Mouse (Mus musculus): ENCODE measurements at regions not wholly inside any gene's neighbourhood (a gene's known extent, or its start where the extent isn't known, plus 50 kb on each side); places are given as distances from the start of the nearest gene placed in this dataset.
A peak's percentile ranks its signal among the peaks of the same experiment; 100 is the strongest.

- no peaks in the 10 kb centered on the region for H3K4me1 ChIP-seq (replicated peaks)
- H3K4me2 ChIP-seq, result no peak overlapping the region
- H3K36me3 ChIP-seq, result no peaks in the 10 kb centered on the region
- 0 out of 2 replicates have a peak, but pooled peaks cover under 1% of the 10 kb centered on the region for H3K9me3 ChIP-seq
- 91% methylated on average over 6 of the region's 6 CpGs for WGBS
- no peak for ATAC-seq (ENCODE audit: insufficient number of reproducible peaks, insufficient read depth, low FRiP score, low TSS enrichment, low read depth)
- no peak overlapping the region for H3K4me3 ChIP-seq (replicated peaks)
- no peak overlapping the region for H3K9ac ChIP-seq (replicated peaks)
- H3K27me3 ChIP-seq, result no peaks in the 10 kb centered on the region
- H3K27ac ChIP-seq, result no peak overlapping the region
Measured at GRCm38 (mm10) chr3:52703751-52704150, 313.3 kb downstream of the Cog6 start.

- Histone ChIP-seq H3K36me3 (no peaks in the 10 kb centered on the region), H3K27ac (no peak overlapping the region), H3K27me3 (no peaks in the 10 kb centered on the region), H3K9ac (replicated peaks) (no peak overlapping the region), H3K9me3 (peaks cover 8% of the 10 kb centered on the region; the same call in 1 of the 2 replicates), H3K4me2 (no peak overlapping the region), H3K4me1 (replicated peaks) (no peaks in the 10 kb centered on the region), H3K4me3 (replicated peaks) (no peak overlapping the region)
- 81% methylated on average over 4 of the region's 4 CpGs for WGBS
- no peak for ATAC-seq (ENCODE audit: insufficient number of reproducible peaks, insufficient read depth, low FRiP score, low TSS enrichment, low read depth)
Measured at GRCm38 (mm10) chr3:52702962-52703361, 314.1 kb downstream of the Cog6 start.

- WGBS, result 71% methylated on average over 3 of the region's 3 CpGs
- Histone ChIP-seq H3K4me2 (no peak overlapping the region), H3K9ac (replicated peaks) (no peak overlapping the region), H3K4me3 (replicated peaks) (no peak overlapping the region), H3K9me3 (peaks cover 14% of the 10 kb centered on the region; the same call in 1 of the 2 replicates), H3K27me3 (no peaks in the 10 kb centered on the region), H3K36me3 (no peaks in the 10 kb centered on the region), H3K27ac (no peak overlapping the region), H3K4me1 (replicated peaks) (no peaks in the 10 kb centered on the region)
- no peak for ATAC-seq (ENCODE audit: insufficient number of reproducible peaks, insufficient read depth, low FRiP score, low TSS enrichment, low read depth)
Measured at GRCm38 (mm10) chr3:52701601-52702000, 315.4 kb downstream of the Cog6 start.

GRCm38 (mm10) chr3:52693813-52694212 is 323.2 kb downstream of the Cog6 start:
- ATAC-seq (ENCODE audit: insufficient number of reproducible peaks, insufficient read depth, low FRiP score, low TSS enrichment, low read depth), result no peak
- no peaks in the 10 kb centered on the region for H3K4me1 ChIP-seq (replicated peaks)
- H3K9me3 ChIP-seq, result peaks cover 14% of the 10 kb centered on the region; the same call in 1 of the 2 replicates
- no peak overlapping the region for H3K27ac ChIP-seq
- no peaks in the 10 kb centered on the region for H3K36me3 ChIP-seq
- WGBS, result 36% methylated on average over 2 of the region's 2 CpGs
- H3K4me2 ChIP-seq, result no peak overlapping the region
- no peak overlapping the region for H3K9ac ChIP-seq (replicated peaks)
- no peaks in the 10 kb centered on the region for H3K27me3 ChIP-seq
- H3K4me3 ChIP-seq (replicated peaks), result no peak overlapping the region

- Histone ChIP-seq H3K27ac (no peak overlapping the region), H3K4me2 (no peak overlapping the region), H3K4me3 (replicated peaks) (no peak overlapping the region), H3K27me3 (no peaks in the 10 kb centered on the region), H3K9ac (replicated peaks) (no peak overlapping the region), H3K4me1 (replicated peaks) (no peaks in the 10 kb centered on the region), H3K9me3 (no peaks in the 10 kb centered on the region), H3K36me3 (no peaks in the 10 kb centered on the region)
- WGBS, result 74% methylated on average over 9 of the region's 9 CpGs
- ATAC-seq (ENCODE audit: insufficient number of reproducible peaks, insufficient read depth, low FRiP score, low TSS enrichment, low read depth), result no peak
Measured at GRCm38 (mm10) chr3:52685434-52686181, 331.4 kb downstream of the Cog6 start.

GRCm38 (mm10) chr3:52680824-52681388 is 336.1 kb downstream of the Cog6 start:
- WGBS, result 90% methylated on average over 3 of the region's 3 CpGs
- no peak overlapping the region for H3K27ac ChIP-seq
- no peak overlapping the region for H3K4me2 ChIP-seq
- no peak overlapping the region for H3K9ac ChIP-seq (replicated peaks)
- no peak overlapping the region for H3K4me3 ChIP-seq (replicated peaks)
- no peaks in the 10 kb centered on the region for H3K27me3 ChIP-seq
- no peak for ATAC-seq (ENCODE audit: insufficient number of reproducible peaks, insufficient read depth, low FRiP score, low TSS enrichment, low read depth)
- no peaks in the 10 kb centered on the region for H3K9me3 ChIP-seq
- H3K36me3 ChIP-seq, result no peaks in the 10 kb centered on the region
- no peaks in the 10 kb centered on the region for H3K4me1 ChIP-seq (replicated peaks)

- Histone ChIP-seq H3K9ac (replicated peaks) (no peak overlapping the region), H3K27me3 (no peaks in the 10 kb centered on the region), H3K4me2 (no peak overlapping the region), H3K9me3 (no peaks in the 10 kb centered on the region), H3K27ac (no peak overlapping the region), H3K4me1 (replicated peaks) (no peaks in the 10 kb centered on the region), H3K4me3 (replicated peaks) (no peak overlapping the region), H3K36me3 (no peaks in the 10 kb centered on the region)
- ATAC-seq (ENCODE audit: insufficient number of reproducible peaks, insufficient read depth, low FRiP score, low TSS enrichment, low read depth), result no peak
- WGBS, result 90% methylated on average over 14 of the region's 14 CpGs
Measured at GRCm38 (mm10) chr3:52676886-52677670, 340.0 kb downstream of the Cog6 start.

GRCm38 (mm10) chr3:52670628-52671028 is 346.4 kb downstream of the Cog6 start:
- 95% methylated on average over 8 of the region's 8 CpGs for WGBS
- no peaks in the 10 kb centered on the region for H3K9me3 ChIP-seq
- H3K36me3 ChIP-seq, result no peaks in the 10 kb centered on the region
- H3K27me3 ChIP-seq, result no peaks in the 10 kb centered on the region
- H3K9ac ChIP-seq (replicated peaks), result no peak overlapping the region
- no peaks in the 10 kb centered on the region for H3K4me1 ChIP-seq (replicated peaks)
- H3K27ac ChIP-seq, result no peak overlapping the region
- H3K4me3 ChIP-seq (replicated peaks), result no peak overlapping the region
- H3K4me2 ChIP-seq, result no peak overlapping the region
- ATAC-seq (ENCODE audit: insufficient number of reproducible peaks, insufficient read depth, low FRiP score, low TSS enrichment, low read depth), result no peak

GRCm38 (mm10) chr3:52663161-52663602 is 353.9 kb downstream of the Cog6 start:
- no peaks in the 10 kb centered on the region for H3K36me3 ChIP-seq
- H3K27ac ChIP-seq, result peak overlapping the region; percentile 29; the same call in 1 of the 2 replicates
- WGBS, result 49% methylated on average over 5 of the region's 5 CpGs
- no peak overlapping the region for H3K4me3 ChIP-seq (replicated peaks)
- ATAC-seq (ENCODE audit: insufficient number of reproducible peaks, insufficient read depth, low FRiP score, low TSS enrichment, low read depth), result no peak
- peaks cover 10% of the 10 kb centered on the region for H3K4me1 ChIP-seq (replicated peaks)
- H3K9me3 ChIP-seq, result no peaks in the 10 kb centered on the region
- H3K9ac ChIP-seq (replicated peaks), result no peak overlapping the region
- H3K4me2 ChIP-seq, result no peak overlapping the region
- no peaks in the 10 kb centered on the region for H3K27me3 ChIP-seq

GRCm38 (mm10) chr3:52662164-52662908 is 354.7 kb downstream of the Cog6 start:
- Histone ChIP-seq H3K27ac (no peak overlapping the region), H3K27me3 (no peaks in the 10 kb centered on the region), H3K9me3 (no peaks in the 10 kb centered on the region), H3K9ac (replicated peaks) (no peak overlapping the region), H3K4me3 (replicated peaks) (no peak overlapping the region), H3K4me1 (replicated peaks) (peaks cover 10% of the 10 kb centered on the region), H3K36me3 (no peaks in the 10 kb centered on the region), H3K4me2 (no peak overlapping the region)
- ATAC-seq (ENCODE audit: insufficient number of reproducible peaks, insufficient read depth, low FRiP score, low TSS enrichment, low read depth), result no peak
- WGBS, result 88% methylated on average over 15 of the region's 15 CpGs

GRCm38 (mm10) chr3:52653006-52653405 is 364.0 kb downstream of the Cog6 start:
- no peak for ATAC-seq (ENCODE audit: insufficient number of reproducible peaks, insufficient read depth, low FRiP score, low TSS enrichment, low read depth)
- Histone ChIP-seq H3K27me3 (no peaks in the 10 kb centered on the region), H3K4me3 (replicated peaks) (no peak overlapping the region), H3K36me3 (no peaks in the 10 kb centered on the region), H3K4me2 (no peak overlapping the region), H3K9ac (replicated peaks) (no peak overlapping the region), H3K9me3 (peaks cover 7% of the 10 kb centered on the region; the same call in 1 of the 2 replicates), H3K4me1 (replicated peaks) (peaks cover 11% of the 10 kb centered on the region), H3K27ac (no peak overlapping the region)
- WGBS, result 77% methylated on average over 5 of the region's 5 CpGs
